Mouse (Mus musculus) erythroblast, embryonic 14.5 days (primary cell): Measurements from ENCODE around the gene Akna.

Source experiments
- GATA1 ChIP-seq: IDR thresholded peaks from 2 replicates; pipeline ENCODE4 v1.6.1; 2012; ENCODE audit warnings: low read length, inconsistent platforms, mixed read lengths
- TAL1 ChIP-seq: IDR thresholded peaks from 3 replicates; pipeline ENCODE4 v1.6.1; 2012; ENCODE audit warnings: low read length, inconsistent platforms, mixed read lengths

DNA sequence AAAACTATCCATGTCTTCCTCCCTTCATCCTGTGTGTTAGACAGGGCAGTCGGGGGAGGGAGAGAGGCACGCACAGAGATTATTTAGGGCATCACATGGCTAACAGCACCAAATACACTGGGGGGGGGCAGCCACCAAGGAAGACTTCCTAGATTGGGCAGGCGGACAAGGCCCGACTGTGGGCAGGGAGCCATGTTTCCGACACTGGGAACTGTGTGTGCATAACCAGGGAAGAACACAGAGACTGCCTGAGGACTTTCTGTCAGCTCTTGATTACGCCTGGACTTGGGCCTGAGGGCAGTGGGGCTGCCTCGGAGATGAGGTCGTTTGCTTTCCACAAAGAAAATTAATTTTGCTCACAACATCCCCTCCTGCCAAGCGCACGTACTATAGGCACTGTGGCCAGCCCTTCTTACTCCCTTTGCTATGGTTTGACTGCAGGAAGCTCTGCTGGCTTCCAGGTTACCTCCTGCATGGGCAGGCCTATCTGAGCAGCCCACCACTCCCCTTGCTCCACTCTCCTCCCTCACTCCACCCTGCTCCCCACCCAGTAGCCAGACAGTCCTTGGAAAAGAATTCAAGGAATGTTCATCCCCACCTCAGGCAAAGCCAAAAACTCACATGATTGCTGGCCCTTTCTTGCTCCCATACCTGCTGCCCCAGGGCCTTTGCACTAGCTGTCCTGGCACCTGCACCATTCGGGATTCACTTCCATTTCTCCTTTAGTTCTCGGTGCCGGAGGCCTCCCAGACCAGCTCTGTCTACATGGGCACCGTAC, 17.2 kb upstream of the Akna start:
- TF ChIP-seq GATA1: no peak
- no peak for TF ChIP-seq TAL1
